Comparison of ENCODE assay signal across 23 mouse cellular contexts in genomic region chr5:123357253-123357652, GRCm38 (mm10).
"Had no signal": no experiment of that assay in that cellular context is flagged by ENCODE, and none has a peak within 500 bp of the region (broad histone marks: within the 10 kb centered on the region; RNA-seq: fewer than 3 reads in every experiment).

No protein-coding gene starts in this region.

- H3K27me3 ChIP-seq: heart, embryonic 13.5 days; heart, embryonic 15.5 days; hindbrain, embryonic 13.5 days; hindbrain, embryonic 15.5 days; limb, embryonic 12.5 days; liver, embryonic 13.5 days; liver, embryonic 15.5 days had no signal

- H3K4me2 ChIP-seq: heart, embryonic 11.5 days; heart, embryonic 13.5 days; heart, embryonic 15.5 days; hindbrain, embryonic 13.5 days; hindbrain, embryonic 15.5 days; limb, embryonic 12.5 days; liver, embryonic 11.5 days; liver, embryonic 13.5 days; liver, embryonic 15.5 days had no signal

- H3K9ac ChIP-seq: forebrain, postnatal 0 days; heart, embryonic 13.5 days; heart, embryonic 15.5 days; hindbrain, embryonic 13.5 days; hindbrain, embryonic 15.5 days; limb, embryonic 12.5 days; liver, embryonic 13.5 days; liver, embryonic 15.5 days; liver, postnatal 0 days had no signal

- H3K4me3 ChIP-seq: heart, adult 2 months; heart, embryonic 13.5 days; heart, embryonic 15.5 days; hindbrain, embryonic 13.5 days; hindbrain, embryonic 15.5 days; layer of hippocampus, adult 2 months; left cerebral cortex, adult 2 months; limb, embryonic 10.5 days; limb, embryonic 12.5 days; liver, embryonic 13.5 days; liver, embryonic 15.5 days had no signal

- DNase-seq: forebrain, postnatal 0 days; gastrocnemius, postnatal 14 days; gastrocnemius, postnatal 36 days; heart, adult 11 months; heart, adult 2 months; heart, postnatal 14 days; heart, postnatal 36 days; liver; liver, embryonic 13.5 days; liver, postnatal 0 days had no signal

- H3K9me3 ChIP-seq: heart, embryonic 13.5 days; heart, embryonic 15.5 days; hindbrain, embryonic 13.5 days; hindbrain, embryonic 15.5 days; limb, embryonic 10.5 days; limb, embryonic 12.5 days; liver, embryonic 13.5 days; liver, embryonic 15.5 days had no signal

- ATAC-seq: forebrain, postnatal 0 days; hindbrain, postnatal 0 days; intestine, embryonic 16.5 days; liver, postnatal 0 days had no signal

- H3K4me1 ChIP-seq: hindbrain, embryonic 15.5 days; limb, embryonic 10.5 days; liver, embryonic 13.5 days; liver, embryonic 15.5 days had no signal

- H3K27ac ChIP-seq: heart, adult 2 months; heart, embryonic 13.5 days; heart, embryonic 15.5 days; hindbrain, embryonic 13.5 days; hindbrain, embryonic 15.5 days; hindbrain, postnatal 0 days; layer of hippocampus, adult 2 months; left cerebral cortex, adult 2 months; limb, embryonic 10.5 days; limb, embryonic 12.5 days; liver, embryonic 13.5 days; liver, embryonic 15.5 days had no signal
